Mouse (Mus musculus): ENCODE results near the gene Usp45. TPM values are rescaled to one million over a fixed set of nuclear protein-coding genes. Genes with fewer than 3 reads are reported as not detected.
"Not testable (repeated sequence)": the region's sequence is repeated elsewhere in the genome, so short reads cannot be mapped to it uniquely, and the experiment has no call there.

Gene Usp45
- total RNA-seq (2015; ENCODE audit: low replicate concordance) (26.3 and 28.1 TPM in 2 replicates), total RNA-seq (2017; ENCODE audit: low replicate concordance) (22.7 and 27.5 TPM in 2 replicates)

- ATAC-seq (replicated peaks; ENCODE audit: low FRiP score, poor library complexity, severe bottlenecking), result peak; percentile 100
These were observed at the start of gene Usp45, which contains the start of gene Tstd3 for GRCm38 (mm10) chr4:21766863-21767304. Usp45 (plus strand) TSS chr4:21767156. Tstd3 (minus strand) TSS chr4:21767212.

- ATAC-seq (replicated peaks; ENCODE audit: low FRiP score, poor library complexity, severe bottlenecking), result no peak
These were observed 44.1 kb upstream of the Usp45 start for GRCm38 (mm10) chr4:21722752-21723334.

- peak; percentile 86 for ATAC-seq (replicated peaks; ENCODE audit: low FRiP score, poor library complexity, severe bottlenecking)
These were observed 39.9 kb upstream of the Usp45 start for GRCm38 (mm10) chr4:21726912-21727614.

- peak; percentile 98 for ATAC-seq (replicated peaks; ENCODE audit: low FRiP score, poor library complexity, severe bottlenecking)
These were observed 39.3 kb upstream of the Usp45 start, which contains the start of gene Ccnc for GRCm38 (mm10) chr4:21727615-21728165. Ccnc (plus strand) TSS chr4:21727701.

- no peak for ATAC-seq (replicated peaks; ENCODE audit: low FRiP score, poor library complexity, severe bottlenecking)
These were observed 27.8 kb upstream of the Usp45 start for GRCm38 (mm10) chr4:21739169-21739568.

- ATAC-seq (replicated peaks; ENCODE audit: low FRiP score, poor library complexity, severe bottlenecking), result not testable (repeated sequence)
These were observed 22.8 kb upstream of the Usp45 start for GRCm38 (mm10) chr4:21744142-21744541.

- no peak for ATAC-seq (replicated peaks; ENCODE audit: low FRiP score, poor library complexity, severe bottlenecking)
These were observed 21.2 kb upstream of the Usp45 start for GRCm38 (mm10) chr4:21745723-21746122.

GRCm38 (mm10) chr4:21755123-21755789 is 11.7 kb upstream of the Usp45 start:
- ATAC-seq (replicated peaks; ENCODE audit: low FRiP score, poor library complexity, severe bottlenecking), result peak; percentile 86

- ATAC-seq (replicated peaks; ENCODE audit: low FRiP score, poor library complexity, severe bottlenecking), result peak; percentile 64; the same call in 1 of the 2 replicates
These were observed 8.1 kb upstream of the Usp45 start for GRCm38 (mm10) chr4:21758860-21759259.

GRCm38 (mm10) chr4:21761416-21762160 is 5.4 kb upstream of the Usp45 start:
- no peak for ATAC-seq (replicated peaks; ENCODE audit: low FRiP score, poor library complexity, severe bottlenecking)

- no peak for ATAC-seq (replicated peaks; ENCODE audit: low FRiP score, poor library complexity, severe bottlenecking)
These were observed 3.1 kb upstream of the Usp45 start for GRCm38 (mm10) chr4:21763827-21764226.

GRCm38 (mm10) chr4:21766171-21766862 is 639 bp upstream of the Usp45 start:
- peak; percentile 61 for ATAC-seq (replicated peaks; ENCODE audit: low FRiP score, poor library complexity, severe bottlenecking)

- no peak for ATAC-seq (replicated peaks; ENCODE audit: low FRiP score, poor library complexity, severe bottlenecking)
These were observed 4.1 kb downstream of the Usp45 start for GRCm38 (mm10) chr4:21771064-21771463.

GRCm38 (mm10) chr4:21772306-21772705 is 5.3 kb downstream of the Usp45 start:
- ATAC-seq (replicated peaks; ENCODE audit: low FRiP score, poor library complexity, severe bottlenecking), result no peak

GRCm38 (mm10) chr4:21776091-21776945 is 9.4 kb downstream of the Usp45 start:
- peak; percentile 92 for ATAC-seq (replicated peaks; ENCODE audit: low FRiP score, poor library complexity, severe bottlenecking)

- no peak for ATAC-seq (replicated peaks; ENCODE audit: low FRiP score, poor library complexity, severe bottlenecking)
These were observed 9.9 kb downstream of the Usp45 start for GRCm38 (mm10) chr4:21776946-21777265.

GRCm38 (mm10) chr4:21780816-21781726 is 14.1 kb downstream of the Usp45 start:
- peak; percentile 54; the same call in 1 of the 2 replicates for ATAC-seq (replicated peaks; ENCODE audit: low FRiP score, poor library complexity, severe bottlenecking)

All from erythroblast, adult 5-6 weeks (primary cell).